Mouse (Mus musculus) left cerebral cortex, postnatal 36 days (tissue): Measurements from ENCODE around the gene Mpzl3. TPM values are rescaled to one million over a fixed set of nuclear protein-coding genes. Genes with fewer than 3 reads are reported as not detected.
"Not testable (repeated sequence)": the region's sequence is repeated elsewhere in the genome, so short reads cannot be mapped to it uniquely, and the experiment has no call there.

Experiments
- DNase-seq, 2 experiments: peaks; one replicate each; pipeline ENCODE4 v3.0.0; 2021 to 2022; ENCODE audit warnings: low spot score in 2 of 2, mixed read lengths in 1 of 2
- intact Hi-C: fragments of 180-260 bp; cut with DNase I; formaldehyde crosslinking; loops from one replicate; pipeline ENCODE4 v1.15.1; 2025
- total RNA-seq, 2 experiments: library from RNA; stranded (reverse); gene quantifications; 2 replicates each; pipeline ENCODE4 v1.2.3; 2021

Gene Mpzl3
- total RNA-seq, result 1 to 10 TPM; 4.3 to 4.6 TPM

- peak; percentile 87 to 89 for DNase-seq
- intact Hi-C loops, result loop anchor here (5.0 kb wide), 2 partner anchors 62 to 88 kb away; partner anchors contain the start of genes Scn2b and Ube4a
Observed at GRCm38 (mm10) chr9:45055082-45055713, at the start of gene Mpzl3. Gene Mpzl3 (plus strand): TSS chr9:45055186.

DNA sequence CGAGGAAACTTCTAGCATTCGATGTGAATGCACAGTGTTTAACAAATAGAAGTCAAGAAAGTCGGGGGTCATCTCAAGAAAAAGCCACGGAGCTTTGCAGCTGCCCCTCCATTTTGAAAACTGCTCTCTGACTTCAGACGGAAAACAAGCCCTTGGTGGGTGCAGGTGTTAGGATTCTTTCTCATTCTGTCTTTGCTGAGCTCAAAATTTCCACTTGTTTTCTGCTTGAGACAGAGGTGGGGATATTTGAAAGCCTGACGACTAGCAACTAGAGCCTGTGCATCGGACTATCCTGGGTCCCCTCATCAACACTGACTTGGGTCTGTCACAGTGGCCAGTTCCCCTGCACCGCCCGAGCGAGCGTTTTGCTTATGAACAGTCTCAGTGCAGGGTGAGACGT, 47.6 kb upstream of the Mpzl3 start:
- no peak for DNase-seq
- intact Hi-C loops, result no loop called here

DNA sequence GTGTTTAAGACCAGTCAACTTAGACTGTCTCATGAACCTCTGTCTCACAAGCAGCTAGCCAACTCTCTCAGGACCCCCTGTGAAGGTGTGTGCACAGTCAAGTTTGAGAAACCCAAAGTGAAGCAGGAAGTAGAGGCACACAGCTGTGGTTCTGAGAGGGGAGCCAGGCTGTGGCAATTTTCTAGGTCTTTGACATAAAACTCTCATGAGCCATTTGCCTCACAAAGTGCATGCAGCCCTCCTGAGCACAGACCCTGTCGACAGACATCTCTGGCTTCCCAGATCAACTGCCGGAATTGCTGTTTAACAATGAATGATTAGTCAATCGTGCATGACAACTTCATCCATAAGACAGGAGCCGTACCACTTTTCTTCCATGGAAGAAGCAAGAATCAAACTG, 46.6 kb upstream of the Mpzl3 start:
- no peak for DNase-seq
- intact Hi-C loops, result no loop called here

- intact Hi-C loops, result no loop called here
- DNase-seq, result no peak
Observed at GRCm38 (mm10) chr9:45009180-45010078, 45.6 kb upstream of the Mpzl3 start, which contains the start of gene Cd3e. Gene Cd3e (minus strand): TSS chr9:45009627.

GRCm38 (mm10) chr9:45010461-45010860, 44.5 kb upstream of the Mpzl3 start:
- DNase-seq, result no peak
- intact Hi-C loops, result no loop called here

DNA sequence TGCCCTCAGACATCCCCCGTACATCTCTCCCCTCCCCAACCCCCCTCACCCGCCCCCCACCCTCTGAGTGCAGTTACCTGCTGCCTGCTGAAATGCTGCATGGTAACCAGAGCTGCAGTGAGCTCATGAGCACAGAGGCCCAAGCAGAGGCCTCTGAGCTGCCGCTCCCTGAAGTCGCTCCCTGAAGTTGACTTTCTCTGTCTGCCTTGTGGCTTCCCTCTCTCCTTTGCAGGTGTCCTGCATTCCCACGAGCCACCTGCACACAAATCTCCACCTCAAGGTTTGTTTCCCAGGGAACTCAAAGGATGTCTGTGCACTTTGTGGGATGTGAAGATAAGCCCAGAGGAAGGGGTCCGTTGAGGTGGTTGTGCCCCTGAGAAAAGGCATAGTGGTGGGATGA, 43.7 kb upstream of the Mpzl3 start:
- intact Hi-C loops, result no loop called here
- no peak for DNase-seq

DNA sequence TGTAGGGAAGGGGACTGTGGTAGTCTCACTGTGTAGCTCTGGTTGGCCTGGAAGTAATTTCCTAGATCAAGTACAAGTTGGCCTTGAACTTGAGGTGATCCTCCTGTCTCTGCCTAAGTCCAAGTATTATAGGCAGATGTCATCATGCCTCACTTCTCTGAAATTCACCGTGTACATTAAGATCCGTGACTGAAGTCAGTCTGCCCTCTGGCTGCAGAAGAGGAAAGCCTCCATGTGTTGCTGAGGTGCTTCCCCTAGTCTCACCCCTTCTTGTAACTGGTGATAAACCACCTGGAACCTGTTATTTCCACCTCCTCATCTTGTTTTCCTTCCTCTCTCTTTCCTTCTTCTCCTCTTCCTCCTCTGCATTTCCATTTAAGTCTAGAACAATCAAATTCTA, 40.1 kb upstream of the Mpzl3 start:
- intact Hi-C loops, result no loop called here
- DNase-seq, result no peak

DNA sequence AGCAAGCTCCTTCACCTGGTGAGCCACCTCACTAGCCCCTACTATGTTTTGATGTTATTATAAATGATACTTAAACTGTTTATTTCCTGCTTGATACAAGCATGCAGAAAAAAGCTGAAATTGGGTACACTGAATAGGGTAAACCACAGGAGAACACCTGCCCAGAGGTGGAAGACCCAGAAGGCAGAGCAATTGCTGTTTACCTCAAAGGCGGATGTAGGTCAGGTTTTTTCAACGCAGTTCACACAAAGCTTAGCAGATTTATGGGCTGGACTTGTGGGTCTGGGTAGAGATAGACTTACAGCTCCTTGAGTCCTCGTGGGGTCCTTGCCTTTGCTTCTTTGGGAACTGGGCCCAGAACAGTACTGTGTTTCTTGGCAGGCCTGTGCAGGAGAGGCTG, 39.1 kb upstream of the Mpzl3 start:
- intact Hi-C loops, result no loop called here
- DNase-seq, result no peak

DNA sequence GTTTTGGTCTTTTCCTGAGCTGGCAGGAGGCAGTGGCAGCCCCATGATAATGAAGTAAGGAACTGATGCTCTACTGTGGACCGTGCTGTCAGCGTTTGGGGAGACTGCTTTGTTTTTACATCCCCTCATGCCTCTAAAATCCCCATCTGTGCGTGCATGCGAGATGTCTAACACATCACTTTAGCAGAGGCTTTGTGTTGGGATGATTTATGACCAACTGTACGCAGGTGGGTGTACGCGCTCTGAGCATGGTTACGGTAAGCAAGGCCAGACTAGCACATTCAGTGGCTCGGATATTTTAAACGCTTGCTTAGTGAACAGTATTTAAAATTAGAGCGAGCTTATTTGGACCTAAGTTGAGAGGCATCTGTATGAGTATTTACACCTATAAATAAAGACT, 37.0 kb upstream of the Mpzl3 start:
- intact Hi-C loops, result no loop called here

DNA sequence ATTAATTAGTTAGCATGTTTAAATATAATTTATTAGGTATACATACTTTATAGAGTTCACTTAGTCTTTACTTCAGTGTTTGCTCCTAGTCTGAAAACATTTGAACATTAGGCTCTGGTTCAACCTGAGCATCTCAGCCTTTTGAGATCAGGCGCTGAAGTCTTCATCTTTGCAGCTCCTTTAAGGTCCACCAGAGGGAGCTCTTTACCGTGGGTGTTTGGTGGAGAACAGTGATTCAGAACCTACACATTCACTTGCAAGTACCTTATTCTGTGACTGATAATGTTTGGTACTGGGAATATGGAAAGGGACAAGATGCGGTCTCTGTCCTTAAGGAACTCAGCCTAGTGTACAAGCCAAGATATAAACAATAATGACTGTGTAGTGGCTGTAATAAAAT, 32.2 kb upstream of the Mpzl3 start:
- peak; percentile 20 to 42 for DNase-seq
- intact Hi-C loops, result loop anchor here (2.0 kb wide), 1 partner anchor 124 kb away; no protein-coding TSS in a partner anchor

More for the DNA sequence above, 37.0 kb upstream of the Mpzl3 start:
- peak; percentile 11 to 12 for DNase-seq

- intact Hi-C loops, result loop anchor here (2.0 kb wide), 1 partner anchor 123 kb away; no protein-coding TSS in a partner anchor
- no peak for DNase-seq
Observed at GRCm38 (mm10) chr9:45023638-45024037, 31.3 kb upstream of the Mpzl3 start.

DNA sequence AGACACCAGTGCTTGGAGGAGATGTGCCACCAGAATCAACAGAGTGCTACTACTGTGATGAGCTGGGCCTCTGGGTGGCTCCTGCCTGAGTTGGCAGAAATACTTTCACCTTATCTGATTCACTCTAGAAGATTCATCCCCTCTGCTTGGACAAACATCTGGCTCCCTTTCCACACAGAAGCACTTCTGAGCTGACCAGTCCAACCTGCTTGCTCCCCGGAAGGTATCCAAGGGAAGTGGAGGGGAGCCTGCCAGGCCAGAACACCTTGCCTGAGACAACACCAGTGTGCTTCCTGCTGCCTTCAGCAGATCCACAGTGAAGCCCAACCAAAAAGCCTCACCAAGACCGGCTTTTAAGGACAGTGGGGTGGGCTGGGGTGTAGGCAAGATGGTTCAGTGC, 30.8 kb upstream of the Mpzl3 start:
- intact Hi-C loops, result no loop called here

DNA sequence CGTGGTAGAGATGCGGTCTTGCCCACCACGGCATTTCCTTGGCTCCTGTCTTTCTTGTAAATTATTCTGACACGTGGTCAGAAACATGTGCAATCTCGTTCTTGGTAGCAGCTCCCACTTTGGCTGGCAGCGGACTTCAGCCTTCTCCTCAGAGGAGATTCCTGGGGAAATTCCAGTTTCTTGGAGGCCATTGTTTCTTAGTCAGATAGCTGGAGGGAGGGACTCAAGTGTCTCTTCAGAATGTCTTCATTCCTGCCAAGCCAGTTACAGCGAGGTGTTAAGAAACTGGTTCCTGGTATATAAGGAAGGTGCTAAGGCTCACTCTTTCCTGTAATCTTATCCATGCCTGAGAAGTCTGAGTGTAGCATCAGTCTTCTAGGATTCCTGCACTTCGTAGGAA, 27.6 kb upstream of the Mpzl3 start:
- intact Hi-C loops, result no loop called here
- DNase-seq, result no peak

More for the DNA sequence above, 30.8 kb upstream of the Mpzl3 start:
- no peak for DNase-seq

DNA sequence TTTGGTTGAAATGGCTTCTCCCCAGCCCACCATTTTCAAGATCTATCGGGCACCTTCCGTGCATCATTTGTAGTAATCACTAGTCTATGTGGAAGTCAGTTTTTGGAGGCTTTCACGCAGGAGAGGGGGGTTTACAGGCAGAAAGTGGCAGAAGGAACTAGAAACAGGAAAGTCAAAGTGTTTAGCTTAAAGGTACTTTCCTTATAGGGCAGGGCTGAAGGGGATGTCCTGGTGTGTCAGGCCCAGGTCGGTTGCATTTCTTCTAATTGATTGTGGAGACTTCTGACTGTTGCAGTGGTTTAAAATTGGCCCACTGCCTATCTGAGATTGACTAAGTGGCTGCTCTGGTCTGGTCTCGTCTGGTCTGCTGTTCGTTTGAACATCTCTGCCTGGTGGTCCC, 24.6 kb upstream of the Mpzl3 start:
- intact Hi-C loops, result no loop called here
- DNase-seq, result no peak

GRCm38 (mm10) chr9:45032261-45032660, 22.7 kb upstream of the Mpzl3 start:
- intact Hi-C loops, result no loop called here
- DNase-seq, result no peak

GRCm38 (mm10) chr9:45034526-45034925, 20.5 kb upstream of the Mpzl3 start:
- DNase-seq, result no peak
- intact Hi-C loops, result no loop called here

GRCm38 (mm10) chr9:45037803-45038202, 17.2 kb upstream of the Mpzl3 start:
- DNase-seq, intact Hi-C loops: not testable (repeated sequence)

DNA sequence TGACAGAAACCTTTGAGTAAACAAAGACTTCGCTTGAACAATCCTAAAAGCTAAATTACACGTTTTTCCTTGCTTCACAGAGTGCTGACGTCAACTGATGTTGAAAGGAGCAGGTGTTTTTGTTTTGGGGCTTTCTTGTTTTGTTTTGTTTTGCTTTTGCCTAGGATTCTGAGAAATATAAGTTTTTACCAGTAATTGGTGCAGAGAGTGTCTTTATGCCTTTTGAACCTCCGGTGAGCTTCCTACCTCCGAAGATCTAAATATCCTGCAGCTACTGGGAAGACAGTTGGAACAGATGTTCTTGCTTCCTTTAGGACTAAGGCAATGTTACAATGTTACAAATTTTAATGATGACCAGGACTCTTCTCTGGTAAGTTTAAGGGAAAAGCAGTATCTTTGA, 15.5 kb upstream of the Mpzl3 start, which contains the start of gene Mpzl2:
TSS of gene Mpzl2 (plus strand) at position 301 of the 400 bp plus-strand sequence.
- intact Hi-C loops, result no loop called here
- no peak for DNase-seq

GRCm38 (mm10) chr9:45040066-45040845, 14.7 kb upstream of the Mpzl3 start:
- intact Hi-C loops, result no loop called here
- no peak for DNase-seq
